ENCODE assay signal across 10 mouse cellular contexts in genomic region chr1:133380347-133381065, GRCm38 (mm10). TPM values are rescaled to one million over a fixed set of nuclear protein-coding genes. Genes with fewer than 3 reads are reported as not detected.
A peak's percentile ranks its signal among the peaks of the same experiment; 100 is the strongest.
DNase-seq lines count a peak whose midpoint lies in the region; ATAC-seq and TF ChIP-seq lines count a peak whose summit lies in the region.
"Had no signal": no experiment of that assay in that cellular context is flagged by ENCODE, and none has a peak within 500 bp of the region (broad histone marks: within the 10 kb centered on the region; RNA-seq: fewer than 3 reads in every experiment).

No protein-coding gene starts in this region.

- H3K4me1 ChIP-seq in hindbrain, embryonic 11.5 days (replicated peaks; ENCODE audit: control insufficient read depth, insufficient read depth, low read length), result peaks cover 5% of the 10 kb centered on the region; the same call in 1 of the 2 replicates
- H3K4me1 ChIP-seq in hindbrain, embryonic 13.5 days (replicated peaks), result peaks cover 24% of the 10 kb centered on the region
- H3K4me1 ChIP-seq in ES-Bruce4 (ENCODE audit: control insufficient read depth, insufficient read depth, low read length), result peaks cover 12% of the 10 kb centered on the region
- H3K4me1 ChIP-seq: embryonic facial prominence, embryonic 12.5 days had no signal

- no peak overlapping the region for H3K9ac ChIP-seq in hindbrain, embryonic 11.5 days (ENCODE audit: low read depth, low read length)
- no peak overlapping the region for H3K9ac ChIP-seq in hindbrain, embryonic 13.5 days
- no peak overlapping the region for H3K9ac ChIP-seq in ES-Bruce4 (ENCODE audit: low read depth, poor library complexity, severe bottlenecking)
- H3K9ac ChIP-seq: embryonic facial prominence, embryonic 12.5 days; lung, embryonic 15.5 days had no signal

- no peak for TF ChIP-seq POLR2A in ES-Bruce4 (IDR thresholded peaks at IDR 0.05; ENCODE audit: insufficient read depth, low read length)

- no peak for TF ChIP-seq EP300 in ES-Bruce4 (IDR thresholded peaks at IDR 0.05; ENCODE audit: insufficient read depth, low read depth, low read length)

- 73% methylated on average over 14 of the region's 14 CpGs for WGBS in hindbrain, embryonic 11.5 days
- 70% methylated on average over 14 of the region's 14 CpGs for WGBS in hindbrain, embryonic 13.5 days

- H3K9me3 ChIP-seq in hindbrain, embryonic 11.5 days (ENCODE audit: control insufficient read depth, low read length), result no peaks in the 10 kb centered on the region
- H3K9me3 ChIP-seq in hindbrain, embryonic 13.5 days, result no peaks in the 10 kb centered on the region
- H3K9me3 ChIP-seq in ES-Bruce4 (replicated peaks; ENCODE audit: control insufficient read depth, insufficient read depth, low read length, poor library complexity, severe bottlenecking), result no peaks in the 10 kb centered on the region
- H3K9me3 ChIP-seq: embryonic facial prominence, embryonic 12.5 days; lung, embryonic 15.5 days had no signal

- no peak overlapping the region for H3K27ac ChIP-seq in hindbrain, embryonic 11.5 days (ENCODE audit: low read depth, low read length)
- H3K27ac ChIP-seq in hindbrain, embryonic 13.5 days, result no peak overlapping the region
- no peak overlapping the region for H3K27ac ChIP-seq in ES-Bruce4 (ENCODE audit: insufficient read depth, low read length)
- H3K27ac ChIP-seq: embryonic facial prominence, embryonic 12.5 days had no signal

- H3K4me3 ChIP-seq in hindbrain, embryonic 11.5 days (ENCODE audit: low read depth, low read length), result no peak overlapping the region
- H3K4me3 ChIP-seq in hindbrain, embryonic 13.5 days, result no peak overlapping the region
- no peak overlapping the region for H3K4me3 ChIP-seq in ES-Bruce4 (ENCODE audit: low read depth, low read length)
- H3K4me3 ChIP-seq: embryonic facial prominence, embryonic 12.5 days; lung, embryonic 15.5 days had no signal

- DNase-seq in hindbrain, embryonic 11.5 days (ENCODE audit: low spot score), result peak; percentile 65
- peak; percentile 58 for DNase-seq in 3T3-L1 (ENCODE audit: low read depth, low spot score)
- no peak for DNase-seq in frontal cortex, postnatal 10 days (ENCODE audit: low spot score in 2 of 2)
- no peak for DNase-seq in spleen, postnatal 14 days (ENCODE audit: low spot score in 2 of 2)

- H3K36me3 ChIP-seq in hindbrain, embryonic 11.5 days (ENCODE audit: control insufficient read depth, insufficient read depth, low read length), result no peaks in the 10 kb centered on the region
- peaks cover 26% of the 10 kb centered on the region for H3K36me3 ChIP-seq in hindbrain, embryonic 13.5 days
- H3K36me3 ChIP-seq in ES-Bruce4 (ENCODE audit: control insufficient read depth, insufficient read depth, low read length, poor library complexity, severe bottlenecking), result no peaks in the 10 kb centered on the region

- no peak overlapping the region for H3K4me2 ChIP-seq in hindbrain, embryonic 11.5 days (replicated peaks; ENCODE audit: low read depth, low read length)
- no peak overlapping the region for H3K4me2 ChIP-seq in hindbrain, embryonic 13.5 days
- H3K4me2 ChIP-seq: embryonic facial prominence, embryonic 12.5 days; lung, embryonic 15.5 days had no signal

- peak; percentile 48 for TF ChIP-seq CTCF in ES-Bruce4 (IDR thresholded peaks at IDR 0.05; ENCODE audit: low read depth, low read length)

- no peaks in the 10 kb centered on the region for H3K27me3 ChIP-seq in hindbrain, embryonic 11.5 days (ENCODE audit: control insufficient read depth, insufficient read depth, low read length)
- H3K27me3 ChIP-seq in hindbrain, embryonic 13.5 days, result no peaks in the 10 kb centered on the region
- H3K27me3 ChIP-seq in ES-Bruce4 (ENCODE audit: control insufficient read depth, insufficient read depth, low read length, poor library complexity, severe bottlenecking), result no peaks in the 10 kb centered on the region
- H3K27me3 ChIP-seq: embryonic facial prominence, embryonic 12.5 days; lung, embryonic 15.5 days had no signal

- ATAC-seq in hindbrain, embryonic 11.5 days (ENCODE audit: low FRiP score), result no peak
- no peak for ATAC-seq in hindbrain, embryonic 13.5 days (ENCODE audit: low FRiP score)
- ATAC-seq in granulocyte monocyte progenitor cell, adult 5-6 weeks (replicated peaks; ENCODE audit: poor library complexity, severe bottlenecking), result peak; percentile 56
- peak; percentile 52 for ATAC-seq in megakaryocyte progenitor cell, adult 5-6 weeks (replicated peaks; ENCODE audit: poor library complexity)

RNA-seq across cellular contexts. Expression of gene Etnk2, which starts 17.1 kb away (rescaled TPM):
- polyA plus RNA-seq in hindbrain, embryonic 11.5 days (2014; fragmentation: Nextera tagmentation; extraction: Ambion mirVana), result 2.9 and 3.1 TPM in 2 replicates
- polyA plus RNA-seq in hindbrain, embryonic 13.5 days (2015; fragmentation: Nextera tagmentation; extraction: Ambion mirVana), result 9.9 and 10.3 TPM in 2 replicates
- polyA plus RNA-seq in ES-Bruce4 (2011; ENCODE audit: insufficient read depth, insufficient read length, low read depth, missing spikeins), result 3.3 and 3.4 TPM in 2 replicates
- not detected in 2 replicates for total RNA-seq in granulocyte monocyte progenitor cell, adult 5-6 weeks (2014; fragmentation: Nextera tagmentation)
- total RNA-seq in granulocyte monocyte progenitor cell, adult 5-6 weeks (2017), result not detected in 2 replicates
- not detected in 2 replicates for total RNA-seq in megakaryocyte progenitor cell, adult 5-6 weeks (2015)
- not detected in 2 replicates for total RNA-seq in megakaryocyte progenitor cell, adult 5-6 weeks (2017)

RNA-seq across cellular contexts. Expression of gene Ren1, which starts 30.2 kb away (rescaled TPM):
- 0.70 and 1.2 TPM in 2 replicates for polyA plus RNA-seq in hindbrain, embryonic 11.5 days (2014; fragmentation: Nextera tagmentation; extraction: Ambion mirVana)
- 3.7 and 4.2 TPM in 2 replicates for polyA plus RNA-seq in hindbrain, embryonic 13.5 days (2015; fragmentation: Nextera tagmentation; extraction: Ambion mirVana)
- polyA plus RNA-seq in ES-Bruce4 (2011; ENCODE audit: insufficient read depth, insufficient read length, low read depth, missing spikeins), result not detected in 2 replicates
- total RNA-seq in granulocyte monocyte progenitor cell, adult 5-6 weeks (2014; fragmentation: Nextera tagmentation), result not detected in 2 replicates
- not detected in 2 replicates for total RNA-seq in granulocyte monocyte progenitor cell, adult 5-6 weeks (2017)
- total RNA-seq in megakaryocyte progenitor cell, adult 5-6 weeks (2015), result not detected in 2 replicates
- not detected in 2 replicates for total RNA-seq in megakaryocyte progenitor cell, adult 5-6 weeks (2017)

RNA-seq across cellular contexts. Expression of gene Sox13, which starts 43.7 kb away (rescaled TPM):
- 12.5 and 15.9 TPM in 2 replicates for polyA plus RNA-seq in hindbrain, embryonic 11.5 days (2014; fragmentation: Nextera tagmentation; extraction: Ambion mirVana)
- polyA plus RNA-seq in hindbrain, embryonic 13.5 days (2015; fragmentation: Nextera tagmentation; extraction: Ambion mirVana), result 7.9 and 8.0 TPM in 2 replicates
- 22.8 and 25.0 TPM in 2 replicates for polyA plus RNA-seq in ES-Bruce4 (2011; ENCODE audit: insufficient read depth, insufficient read length, low read depth, missing spikeins)
- total RNA-seq in granulocyte monocyte progenitor cell, adult 5-6 weeks (2014; fragmentation: Nextera tagmentation), result 2.9 and 4.2 TPM in 2 replicates
- 1.7 and 4.8 TPM in 2 replicates for total RNA-seq in granulocyte monocyte progenitor cell, adult 5-6 weeks (2017)
- 3.5 and 3.8 TPM in 2 replicates for total RNA-seq in megakaryocyte progenitor cell, adult 5-6 weeks (2015)
- total RNA-seq in megakaryocyte progenitor cell, adult 5-6 weeks (2017), result 0.98 and 2.2 TPM in 2 replicates

RNA-seq across cellular contexts. Expression of gene Kiss1, which starts 58.8 kb away (rescaled TPM):
- not detected in 2 replicates for polyA plus RNA-seq in hindbrain, embryonic 11.5 days (2014; fragmentation: Nextera tagmentation; extraction: Ambion mirVana)
- polyA plus RNA-seq in hindbrain, embryonic 13.5 days (2015; fragmentation: Nextera tagmentation; extraction: Ambion mirVana), result 0.38 TPM in 1 of 2 replicates, not detected in the other
- not detected in 2 replicates for polyA plus RNA-seq in ES-Bruce4 (2011; ENCODE audit: insufficient read depth, insufficient read length, low read depth, missing spikeins)
- total RNA-seq in granulocyte monocyte progenitor cell, adult 5-6 weeks (2014; fragmentation: Nextera tagmentation), result not detected in 2 replicates
- total RNA-seq in granulocyte monocyte progenitor cell, adult 5-6 weeks (2017), result not detected in 2 replicates
- not detected in 2 replicates for total RNA-seq in megakaryocyte progenitor cell, adult 5-6 weeks (2015)
- not detected in 2 replicates for total RNA-seq in megakaryocyte progenitor cell, adult 5-6 weeks (2017)
- polyA plus RNA-seq: embryonic facial prominence, embryonic 12.5 days had no signal

Comparison
In these comparisons a context has a peak if more than half of its experiments do, and no peak if none do; other contexts are left out.
1. ATAC-seq: peak in granulocyte monocyte progenitor cell, adult 5-6 weeks (single experiment) and megakaryocyte progenitor cell, adult 5-6 weeks (single experiment); none in hindbrain, embryonic 11.5 days (single experiment) and hindbrain, embryonic 13.5 days (single experiment).
2. DNase-seq: peak in hindbrain, embryonic 11.5 days (single experiment) and 3T3-L1 (single experiment); none in frontal cortex, postnatal 10 days (0 of 2) and spleen, postnatal 14 days (0 of 2).